Mouse (Mus musculus) T-helper 17 cell (primary cell): ENCODE measurements at regions not wholly inside any gene's neighbourhood (a gene's known extent, or its start where the extent isn't known, plus 50 kb on each side); places are given as distances from the start of the nearest gene placed in this dataset.

ENCODE experiments used
- in situ Hi-C, 2 experiments: fragments of 300-600 bp; cut with MboI, MseI; formaldehyde crosslinking; loops; 1 replicate in 1 of 2; 2 replicates in 1 of 2; pipeline ENCODE4 v1.15.1; 2025; ENCODE audit warnings: high pct_unique_total_duplicates in 2 of 2

GRCm38 (mm10) chr10:117934797-117935196 is 89.0 kb upstream of the Rap1b start:
- in situ Hi-C loops, result loop anchor here in 1 of 2 experiments (25.0 kb wide), 1 partner anchor 1303 kb away; the partner anchor contains the start of gene Cand1

- in situ Hi-C loops, result loop anchor here in 1 of 2 experiments (25.0 kb wide), 1 partner anchor 1299 kb away; the partner anchor contains the start of gene Cand1
Measured at GRCm38 (mm10) chr10:117938717-117939116, 92.9 kb upstream of the Rap1b start.

GRCm38 (mm10) chr10:117940441-117941265 is 94.8 kb upstream of the Rap1b start:
- in situ Hi-C loops, result loop anchor here in 1 of 2 experiments (25.0 kb wide), 1 partner anchor 1297 kb away; the partner anchor contains the start of gene Cand1

GRCm38 (mm10) chr10:117941266-117941651 is 95.4 kb upstream of the Rap1b start:
- in situ Hi-C loops, result loop anchor here in 1 of 2 experiments (25.0 kb wide), 1 partner anchor 1296 kb away; the partner anchor contains the start of gene Cand1

- in situ Hi-C loops, result loop anchor here in 1 of 2 experiments (25.0 kb wide), 1 partner anchor 1293 kb away; the partner anchor contains the start of gene Cand1
Measured at GRCm38 (mm10) chr10:117943702-117944307, 98.0 kb upstream of the Rap1b start.

- in situ Hi-C loops, result loop anchor here in 1 of 2 experiments (25.0 kb wide), 1 partner anchor 1290 kb away; the partner anchor contains the start of gene Cand1
Measured at GRCm38 (mm10) chr10:117947191-117947590, 101.4 kb upstream of the Rap1b start.

- in situ Hi-C loops, result loop anchor here in 1 of 2 experiments (25.0 kb wide), 1 partner anchor 1289 kb away; the partner anchor contains the start of gene Cand1
Measured at GRCm38 (mm10) chr10:117947911-117948310, 102.1 kb upstream of the Rap1b start.

- in situ Hi-C loops, result no loop called here
Measured at GRCm38 (mm10) chr10:117952116-117953025, 106.5 kb upstream of the Rap1b start.

GRCm38 (mm10) chr10:117953026-117953711 is 107.3 kb upstream of the Rap1b start:
- in situ Hi-C loops, result no loop called here

GRCm38 (mm10) chr10:117956174-117956950 is 110.5 kb upstream of the Rap1b start:
- in situ Hi-C loops, result loop anchor here in 1 of 2 experiments (5.0 kb wide), 1 partner anchor 56 kb away; no protein-coding TSS in a partner anchor

- in situ Hi-C loops, result no loop called here
Measured at GRCm38 (mm10) chr10:117974706-117975105, 128.9 kb upstream of the Rap1b start.

- in situ Hi-C loops, result no loop called here
Measured at GRCm38 (mm10) chr10:117975467-117975866, 129.6 kb upstream of the Rap1b start.

- in situ Hi-C loops, result no loop called here
Measured at GRCm38 (mm10) chr10:117979091-117979490, 133.3 kb upstream of the Rap1b start.

GRCm38 (mm10) chr10:117982611-117983210 is 136.9 kb upstream of the Rap1b start:
- in situ Hi-C loops, result loop anchor here in 1 of 2 experiments (10.0 kb wide), 1 partner anchor 902 kb away; no protein-coding TSS in a partner anchor

GRCm38 (mm10) chr10:117983271-117983670 is 137.4 kb upstream of the Rap1b start:
- in situ Hi-C loops, result loop anchor here in 1 of 2 experiments (10.0 kb wide), 1 partner anchor 902 kb away; no protein-coding TSS in a partner anchor

- in situ Hi-C loops, result loop anchor here in 1 of 2 experiments (10.0 kb wide), 1 partner anchor 900 kb away; no protein-coding TSS in a partner anchor
Measured at GRCm38 (mm10) chr10:117984784-117985602, 139.2 kb upstream of the Rap1b start.

GRCm38 (mm10) chr10:117987620-117988019 is 141.8 kb upstream of the Rap1b start:
- in situ Hi-C loops, result loop anchor here in 1 of 2 experiments (10.0 kb wide), 1 partner anchor 897 kb away; no protein-coding TSS in a partner anchor

- in situ Hi-C loops, result loop anchor here in 1 of 2 experiments (10.0 kb wide), 1 partner anchor 897 kb away; no protein-coding TSS in a partner anchor
Measured at GRCm38 (mm10) chr10:117988076-117988475, 142.2 kb upstream of the Rap1b start.
